Mouse (Mus musculus): ENCODE measurements around the gene Rnf181.

- no peak for TF ChIP-seq TAL1 (IDR thresholded peaks at IDR 0.05; ENCODE audit: low read length)
- TF ChIP-seq GATA1 (IDR thresholded peaks at IDR 0.05; ENCODE audit: low read length) = no peak
Observed at GRCm38 (mm10) chr6:72405356-72405755, 38.6 kb upstream of the Rnf181 start.

All from erythroblast, embryonic 14.5 days (primary cell).